Mouse (Mus musculus): ENCODE data around the gene Aven. TPM values are rescaled to one million over a fixed set of nuclear protein-coding genes. Genes with fewer than 3 reads are reported as not detected.

Aven gene
- polyA plus RNA-seq, 1 experiment from 2014 or later, result 13.3 TPM

GRCm38 (mm10) chr2:112454862-112455564, 37.8 kb upstream of the Aven start, which contains the start of gene Emc7:
Emc7 (plus strand) TSS chr2:112454997.
- DNase-seq (ENCODE audit: low read depth, low spot score) (peak; percentile 43), ATAC-seq (peak; percentile 98)
- no peak for TF ChIP-seq CTCF (IDR thresholded peaks at IDR 0.05)
- ChIA-PET POLR2A (interaction anchor here (1.1 kb wide), 1 partner anchor 25 kb away, joined by 3 read pairs; no protein-coding TSS in a partner anchor), CTCF (interaction anchor here (1.0 to 2.1 kb wide), 3 partner anchors 8 to 75 kb away, joined by 3 to 10 read pairs (median 3); partner anchors contain the start of gene Katnbl1)
- H3K27me3 ChIP-seq, result no peaks in the 10 kb centered on the region
- in situ Hi-C loops (cut with MboI; ENCODE audit: low pct_unique_long_range_greater_than_20kb), result loop anchor here (5.0 kb wide), 1 partner anchor 83 kb away; no protein-coding TSS in a partner anchor

GRCm38 (mm10) chr2:112460557-112460956, 32.2 kb upstream of the Aven start:
- CTCF ChIA-PET, result interaction anchor here (1.4 kb wide), 1 partner anchor 81 kb away, joined by 3 read pairs; the partner anchor contains the start of gene Katnbl1
- no peaks in the 10 kb centered on the region for H3K27me3 ChIP-seq
- in situ Hi-C loops (cut with MboI; ENCODE audit: low pct_unique_long_range_greater_than_20kb), result no loop called here
- ATAC-seq (no peak), DNase-seq (ENCODE audit: low read depth, low spot score) (no peak)
- no peak for TF ChIP-seq CTCF (IDR thresholded peaks at IDR 0.05)
- POLR2A ChIA-PET, result no interaction called here

GRCm38 (mm10) chr2:112469542-112469941, 23.2 kb upstream of the Aven start:
- H3K27me3 ChIP-seq, result no peaks in the 10 kb centered on the region
- ChIA-PET CTCF (interaction anchor here (0.9 to 1.0 kb wide), 2 partner anchors 24 to 92 kb away, joined by 3 read pairs; no protein-coding TSS in a partner anchor), POLR2A (no interaction called here)
- ATAC-seq, result no peak
- in situ Hi-C loops (cut with MboI; ENCODE audit: low pct_unique_long_range_greater_than_20kb), result no loop called here
- TF ChIP-seq CTCF (IDR thresholded peaks at IDR 0.05), result no peak
- no peak for DNase-seq (ENCODE audit: low read depth, low spot score)

- no peak for ATAC-seq
- no peaks in the 10 kb centered on the region for H3K27me3 ChIP-seq
- CTCF ChIA-PET, result interaction anchor here (1.1 kb wide), 1 partner anchor 66 kb away, joined by 3 read pairs; no protein-coding TSS in a partner anchor
- in situ Hi-C loops (cut with MboI; ENCODE audit: low pct_unique_long_range_greater_than_20kb), result no loop called here
- DNase-seq (ENCODE audit: low read depth, low spot score), result no peak
- TF ChIP-seq CTCF (IDR thresholded peaks at IDR 0.05), result no peak
- POLR2A ChIA-PET, result no interaction called here
These were observed 21.8 kb upstream of the Aven start for GRCm38 (mm10) chr2:112470961-112471381.

GRCm38 (mm10) chr2:112472076-112472475, 20.7 kb upstream of the Aven start:
- POLR2A ChIA-PET, result no interaction called here
- TF ChIP-seq CTCF (IDR thresholded peaks at IDR 0.05), result no peak
- no peaks in the 10 kb centered on the region for H3K27me3 ChIP-seq
- DNase-seq (ENCODE audit: low read depth, low spot score), result no peak
- CTCF ChIA-PET, result no interaction called here
- in situ Hi-C loops (cut with MboI; ENCODE audit: low pct_unique_long_range_greater_than_20kb), result no loop called here
- no peak for ATAC-seq

- no peaks in the 10 kb centered on the region for H3K27me3 ChIP-seq
- DNase-seq (ENCODE audit: low read depth, low spot score), result no peak
- POLR2A ChIA-PET, result interaction anchor here (0.6 kb wide), 1 partner anchor 170 kb away, joined by 3 read pairs; no protein-coding TSS in a partner anchor
- ATAC-seq, result no peak
- TF ChIP-seq CTCF (IDR thresholded peaks at IDR 0.05), result no peak
- in situ Hi-C loops (cut with MboI; ENCODE audit: low pct_unique_long_range_greater_than_20kb), result loop anchor here (25.0 kb wide), 1 partner anchor 1488 kb away; no protein-coding TSS in a partner anchor
- CTCF ChIA-PET, result interaction anchor here (1.3 to 1.8 kb wide), 2 partner anchors 13 to 27 kb away, joined by 4 to 5 read pairs; no protein-coding TSS in a partner anchor
These were observed 17.6 kb upstream of the Aven start for GRCm38 (mm10) chr2:112474997-112475724.

- ATAC-seq, result no peak
- no peak for DNase-seq (ENCODE audit: low read depth, low spot score)
- TF ChIP-seq CTCF (IDR thresholded peaks at IDR 0.05), result no peak
- POLR2A ChIA-PET, result no interaction called here
- no peaks in the 10 kb centered on the region for H3K27me3 ChIP-seq
- in situ Hi-C loops (cut with MboI; ENCODE audit: low pct_unique_long_range_greater_than_20kb), result loop anchor here (25.0 kb wide), 1 partner anchor 1489 kb away; no protein-coding TSS in a partner anchor
- CTCF ChIA-PET, result interaction anchor here (1.8 kb wide), 1 partner anchor 97 kb away, joined by 5 read pairs; the partner anchor contains the start of gene Katnbl1
These were observed 16.2 kb upstream of the Aven start for GRCm38 (mm10) chr2:112476554-112476953.

GRCm38 (mm10) chr2:112480669-112481068, 12.1 kb upstream of the Aven start, which contains the start of gene Chrm5:
Chrm5 (minus strand) TSS chr2:112480769.
- no peak for TF ChIP-seq CTCF (IDR thresholded peaks at IDR 0.05)
- ATAC-seq, result no peak
- ChIA-PET CTCF (no interaction called here), POLR2A (interaction anchor here (0.6 kb wide), 1 partner anchor 27 kb away, joined by 3 read pairs; no protein-coding TSS in a partner anchor)
- no peak for DNase-seq (ENCODE audit: low read depth, low spot score)
- in situ Hi-C loops (cut with MboI; ENCODE audit: low pct_unique_long_range_greater_than_20kb), result loop anchor here (5.0 to 25.0 kb wide), 3 partner anchors 103 to 1493 kb away; partner anchors contain the start of genes Gm21985, Katnbl1 and Slc12a6
- no peaks in the 10 kb centered on the region for H3K27me3 ChIP-seq

GRCm38 (mm10) chr2:112481564-112481963, 11.2 kb upstream of the Aven start:
- DNase-seq (ENCODE audit: low read depth, low spot score) (peak; percentile 2), ATAC-seq (no peak)
- in situ Hi-C loops (cut with MboI; ENCODE audit: low pct_unique_long_range_greater_than_20kb), result loop anchor here (5.0 to 25.0 kb wide), 3 partner anchors 104 to 1494 kb away; partner anchors contain the start of genes Gm21985, Katnbl1 and Slc12a6
- ChIA-PET CTCF (no interaction called here), POLR2A (no interaction called here)
- no peaks in the 10 kb centered on the region for H3K27me3 ChIP-seq
- peak; percentile 40 for TF ChIP-seq CTCF (IDR thresholded peaks at IDR 0.05)

All from Patski (cell line).